Mouse (Mus musculus): Measurements from ENCODE around the gene Rad50. TPM values are rescaled to one million over a fixed set of nuclear protein-coding genes. Genes with fewer than 3 reads are reported as not detected.

The Rad50 gene
- total and polyA plus RNA-seq, 3 experiments = 39.6 to 53.6 (median 48.2) TPM

- TF ChIP-seq IRF4 (IDR thresholded peaks at IDR 0.05; ENCODE audit: low read depth, low read length) (peak; percentile 79), E2F4 (IDR thresholded peaks at IDR 0.05; ENCODE audit: insufficient replicate concordance, low read depth, low read length) (no peak), CHD2 (IDR thresholded peaks at IDR 0.05; ENCODE audit: low read length) (peak; percentile 25)
These were observed 52.1 kb downstream of the Rad50 start (continued) for GRCm38 (mm10) chr11:53655043-53655442.

- no peak for DNase-seq (ENCODE audit: extremely low read depth)
- no peaks in the 10 kb centered on the region for H3K27me3 ChIP-seq (replicated peaks)
- H3K4me1 ChIP-seq (ENCODE audit: control insufficient read depth in 1 of 2, insufficient read depth in 2 of 2) = peaks cover 9 to 45% of the 10 kb centered on the region in 2 experiments
- H3K4me2 ChIP-seq (ENCODE audit: insufficient read depth, low read depth, poor library complexity, severe bottlenecking) = no peak overlapping the region
- H3K79me2 ChIP-seq (replicated peaks; ENCODE audit: control insufficient read depth, extremely low read depth, insufficient read depth, poor library complexity, severe bottlenecking) = no peaks in the 10 kb centered on the region
- in situ Hi-C loops (cut with MboI; ENCODE audit: low pct_ligation_motif_present, low pct_unique_long_range_greater_than_20kb, low sequenced_read_pairs) = no loop called here
- H3K9ac ChIP-seq (ENCODE audit: insufficient read depth, low read depth) = no peak overlapping the region
- H3K27ac ChIP-seq (ENCODE audit: insufficient read depth, low read depth) = no peak overlapping the region
- H3K4me3 ChIP-seq (replicated peaks in 1 of 3; ENCODE audit: low read depth in 2 of 3, low read length in 2 of 3, poor library complexity in 1 of 3) = no peak overlapping the region
- H3K36me3 ChIP-seq (replicated peaks in 1 of 2; ENCODE audit: control insufficient read depth in 1 of 2, insufficient read depth in 1 of 2, low read length in 1 of 2) = peaks cover 57 to 76% of the 10 kb centered on the region in 2 experiments
- TF ChIP-seq HCFC1 (IDR thresholded peaks at IDR 0.05; ENCODE audit: low read depth, low read length) = no peak
- TF ChIP-seq E2F4 (IDR thresholded peaks at IDR 0.05; ENCODE audit: insufficient replicate concordance, low read depth, low read length) = no peak
- no peaks in the 10 kb centered on the region for H3K9me3 ChIP-seq (replicated peaks; ENCODE audit: low read length)
- dilution Hi-C loops (cut with MboI; ENCODE audit: extremely low pct_ligation_motif_present, extremely low pct_unique_long_range_greater_than_20kb, low sequenced_read_pairs) = no loop called here
These were observed 54.7 kb downstream of the Rad50 start for GRCm38 (mm10) chr11:53652427-53652826.

GRCm38 (mm10) chr11:53651441-53651840, 55.7 kb downstream of the Rad50 start:
- Histone ChIP-seq H3K4me2 (ENCODE audit: insufficient read depth, low read depth, poor library complexity, severe bottlenecking) (no peak overlapping the region), H3K27me3 (replicated peaks) (no peaks in the 10 kb centered on the region), H3K9me3 (replicated peaks; ENCODE audit: low read length) (no peaks in the 10 kb centered on the region), H3K79me2 (replicated peaks; ENCODE audit: control insufficient read depth, extremely low read depth, insufficient read depth, poor library complexity, severe bottlenecking) (no peaks in the 10 kb centered on the region), H3K9ac (ENCODE audit: insufficient read depth, low read depth) (no peak overlapping the region), H3K4me1 (ENCODE audit: control insufficient read depth in 1 of 2, insufficient read depth in 2 of 2) (peaks cover 18 to 45% of the 10 kb centered on the region in 2 experiments), H3K27ac (ENCODE audit: insufficient read depth, low read depth) (no peak overlapping the region), H3K4me3 (replicated peaks in 1 of 3; ENCODE audit: low read depth in 2 of 3, low read length in 2 of 3, poor library complexity in 1 of 3) (no peak overlapping the region), H3K36me3 (replicated peaks in 1 of 2; ENCODE audit: control insufficient read depth in 1 of 2, insufficient read depth in 1 of 2, low read length in 1 of 2) (peaks cover 57 to 86% of the 10 kb centered on the region in 2 experiments)
- TF ChIP-seq MAFK (IDR thresholded peaks at IDR 0.05; ENCODE audit: insufficient replicate concordance, low read length) (no peak), USF1 (IDR thresholded peaks at IDR 0.05; ENCODE audit: low read depth, low read length) (no peak), JUN (IDR thresholded peaks at IDR 0.05; ENCODE audit: insufficient read depth, low read depth, low read length) (no peak), IRF4 (IDR thresholded peaks at IDR 0.05; ENCODE audit: low read depth, low read length) (no peak), GABPA (IDR thresholded peaks at IDR 0.05; ENCODE audit: insufficient replicate concordance, low read depth, low read length) (no peak)
- dilution Hi-C loops (cut with MboI; ENCODE audit: extremely low pct_ligation_motif_present, extremely low pct_unique_long_range_greater_than_20kb, low sequenced_read_pairs) = no loop called here
- DNase-seq (ENCODE audit: extremely low read depth) = no peak
- in situ Hi-C loops (cut with MboI; ENCODE audit: low pct_ligation_motif_present, low pct_unique_long_range_greater_than_20kb, low sequenced_read_pairs) = no loop called here

GRCm38 (mm10) chr11:53644017-53644416, 63.1 kb downstream of the Rad50 start:
- peaks cover 7% of the 10 kb centered on the region for H3K9me3 ChIP-seq (replicated peaks; ENCODE audit: low read length)
- no peak overlapping the region for H3K4me3 ChIP-seq (replicated peaks in 1 of 3; ENCODE audit: low read depth in 2 of 3, low read length in 2 of 3, poor library complexity in 1 of 3)
- in situ Hi-C loops (cut with MboI; ENCODE audit: low pct_ligation_motif_present, low pct_unique_long_range_greater_than_20kb, low sequenced_read_pairs) = no loop called here
- DNase-seq (ENCODE audit: extremely low read depth) = no peak
- H3K27me3 ChIP-seq (replicated peaks) = no peaks in the 10 kb centered on the region
- H3K9ac ChIP-seq (ENCODE audit: insufficient read depth, low read depth) = no peak overlapping the region
- dilution Hi-C loops (cut with MboI; ENCODE audit: extremely low pct_ligation_motif_present, extremely low pct_unique_long_range_greater_than_20kb, low sequenced_read_pairs) = no loop called here
- H3K27ac ChIP-seq (ENCODE audit: insufficient read depth, low read depth) = no peak overlapping the region
- peaks cover 6 to 60% of the 10 kb centered on the region in 2 experiments for H3K36me3 ChIP-seq (replicated peaks in 1 of 2; ENCODE audit: control insufficient read depth in 1 of 2, insufficient read depth in 1 of 2, low read length in 1 of 2)
- peaks cover 29 to 74% of the 10 kb centered on the region in 2 experiments for H3K4me1 ChIP-seq (ENCODE audit: control insufficient read depth in 1 of 2, insufficient read depth in 2 of 2)
- no peaks in the 10 kb centered on the region for H3K79me2 ChIP-seq (replicated peaks; ENCODE audit: control insufficient read depth, extremely low read depth, insufficient read depth, poor library complexity, severe bottlenecking)
- H3K4me2 ChIP-seq (ENCODE audit: insufficient read depth, low read depth, poor library complexity, severe bottlenecking) = 0 out of 2 replicates have a peak overlapping the region, but pooled peaks have one; percentile 1
- TF ChIP-seq MAX (IDR thresholded peaks at IDR 0.05; ENCODE audit: low read length) (peak; percentile 77), PAX5 (IDR thresholded peaks at IDR 0.05; ENCODE audit: low read length) (no peak), MAFK (IDR thresholded peaks at IDR 0.05; ENCODE audit: insufficient replicate concordance, low read length) (no peak), NELFE (IDR thresholded peaks at IDR 0.05; ENCODE audit: low read depth, low read length) (no peak), GABPA (IDR thresholded peaks at IDR 0.05; ENCODE audit: insufficient replicate concordance, low read depth, low read length) (no peak), ZNF384 (IDR thresholded peaks at IDR 0.05; ENCODE audit: low read depth, low read length) (peak; percentile 89), POLR2A (IDR thresholded peaks at IDR 0.05; ENCODE audit: low read depth, low read length) (no peak), TBP (conservative IDR thresholded peaks at IDR 0.05; ENCODE audit: low read depth, low read length) (no peak), ZKSCAN1 (IDR thresholded peaks at IDR 0.05; ENCODE audit: borderline replicate concordance, low read depth, low read length) (no peak), ZC3H11A (IDR thresholded peaks at IDR 0.05; ENCODE audit: low read depth, low read length) (no peak), JUN (IDR thresholded peaks at IDR 0.05; ENCODE audit: insufficient read depth, low read depth, low read length) (no peak), MYC (IDR thresholded peaks at IDR 0.05; ENCODE audit: low read depth, low read length) (peak; percentile 77), ETS1 (conservative IDR thresholded peaks at IDR 0.05; ENCODE audit: low read depth, low read length) (peak; percentile 73), HCFC1 (IDR thresholded peaks at IDR 0.05; ENCODE audit: low read depth, low read length) (no peak), USF2 (conservative IDR thresholded peaks at IDR 0.05; ENCODE audit: low read depth, low read length) (peak; percentile 36; the same call in 1 of the 2 replicates), JUND (conservative IDR thresholded peaks at IDR 0.05; ENCODE audit: low read depth, low read length) (no peak), CTCF (conservative IDR thresholded peaks at IDR 0.05 in 1 of 2, IDR thresholded peaks at IDR 0.05 in 1 of 2; ENCODE audit: low read depth in 2 of 2, low read length in 2 of 2) (no peak), USF1 (IDR thresholded peaks at IDR 0.05; ENCODE audit: low read depth, low read length) (peak; percentile 70), SIN3A (IDR thresholded peaks at IDR 0.05; ENCODE audit: low read length) (no peak), TCF12 (IDR thresholded peaks at IDR 0.05; ENCODE audit: low read depth, low read length) (0 out of 2 replicates have a peak, but pooled peaks have one; percentile 26), IRF4 (IDR thresholded peaks at IDR 0.05; ENCODE audit: low read depth, low read length) (no peak)

All from CH12.LX (cell line).